Mouse (Mus musculus) liver, postnatal 0 days (tissue): ENCODE data around the gene Slc39a5.

Experiments
- CTCF ChIP-seq: sonication (generic); IDR thresholded peaks from 2 replicates; pipeline ENCODE4 v1.5.1; 2016; ENCODE audit warnings: antibody characterized with exemption, low read depth
- EP300 ChIP-seq: IDR thresholded peaks from 2 replicates; pipeline ENCODE4 v1.6.1; 2016; ENCODE audit warnings: antibody characterized with exemption, low read depth, mild to moderate bottlenecking

GRCm38 (mm10) chr10:128433417-128433816 is 32.4 kb upstream of the Slc39a5 start:
- TF ChIP-seq CTCF = no peak
- no peak for TF ChIP-seq EP300
